Mouse (Mus musculus) forebrain, embryonic 10.5 days (tissue): ENCODE results near the gene Dab1. TPM values are rescaled to one million over a fixed set of nuclear protein-coding genes. Genes with fewer than 3 reads are reported as not detected.

ENCODE experiments used
- DNase-seq: peaks from one replicate; pipeline ENCODE4 v3.0.0-alpha.2; 2017; ENCODE audit warnings: low spot score; ENCODE audit errors: extremely low spot score
- H3K27ac ChIP-seq: fragments of 300-500 bp; sonication (generic); 2 replicates; pipeline ENCODE4 v1.5.1; 2016; ENCODE audit warnings: mild to moderate bottlenecking
- H3K27me3 ChIP-seq: fragments of 300-500 bp; sonication (generic); 2 replicates; pipeline ENCODE4 v1.6.1; 2016; ENCODE audit warnings: mild to moderate bottlenecking; ENCODE audit not compliant: poor library complexity, severe bottlenecking
- H3K36me3 ChIP-seq: fragments of 300-500 bp; sonication (generic); replicated peaks from 2 replicates; pipeline ENCODE4 v1.6.1; 2016; ENCODE audit warnings: mild to moderate bottlenecking, moderate library complexity
- H3K4me1 ChIP-seq: fragments of 300-500 bp; sonication (generic); 2 replicates; pipeline ENCODE4 v1.6.1; 2016
- H3K4me3 ChIP-seq: fragments of 300-500 bp; sonication (generic); 2 replicates; pipeline ENCODE4 v1.5.1; 2016; ENCODE audit warnings: mild to moderate bottlenecking, moderate library complexity
- H3K9me3 ChIP-seq: fragments of 300-500 bp; sonication (generic); 2 replicates; pipeline ENCODE4 v1.6.1; 2016; ENCODE audit warnings: mild to moderate bottlenecking, moderate library complexity
- WGBS: fragments of 180-500 bp; shearing (Covaris S2); methylation state at CpG from one replicate; pipeline ENCODE4 v1.1.7; 2016; 5-methylcytosine and 5-hydroxymethylcytosine counted together
- polyA plus RNA-seq: library from polyadenylated mRNA; unstranded; fragments of >200 nt; fragmentation: Nextera tagmentation; extraction: Ambion mirVana; gene quantifications from 2 replicates; pipeline ENCODE4 v1.2.1, GENCODE M21; 2016

Dab1 gene
- polyA plus RNA-seq, 1 experiment from 2014 or later, result 26.4 TPM

GRCm38 (mm10) chr4:104039588-104039987 is 420.4 kb downstream of the Dab1 start:
- H3K36me3 ChIP-seq, result no peaks in the 10 kb centered on the region
- no peak for DNase-seq
- H3K27me3 ChIP-seq, result no peaks in the 10 kb centered on the region
- peaks cover 11% of the 10 kb centered on the region; the same call in 1 of the 2 replicates for H3K4me1 ChIP-seq
- H3K9me3 ChIP-seq, result no peaks in the 10 kb centered on the region
- 73% methylated on average over 4 of the region's 4 CpGs for WGBS
- no peak overlapping the region for H3K27ac ChIP-seq
- no peak overlapping the region for H3K4me3 ChIP-seq

GRCm38 (mm10) chr4:104043441-104043840 is 424.3 kb downstream of the Dab1 start:
- Histone ChIP-seq H3K27ac (no peak overlapping the region), H3K9me3 (no peaks in the 10 kb centered on the region), H3K27me3 (no peaks in the 10 kb centered on the region), H3K36me3 (no peaks in the 10 kb centered on the region), H3K4me3 (no peak overlapping the region), H3K4me1 (peaks cover 15% of the 10 kb centered on the region)
- no peak for DNase-seq
- 93% methylated on average over 2 of the region's 2 CpGs for WGBS

- H3K4me1 ChIP-seq, result peaks cover 15% of the 10 kb centered on the region
- 51% methylated on average over 3 of the region's 3 CpGs for WGBS
Observed at GRCm38 (mm10) chr4:104044634-104045033, 425.5 kb downstream of the Dab1 start.

GRCm38 (mm10) chr4:104047966-104048804 is 429.0 kb downstream of the Dab1 start:
- H3K4me3 ChIP-seq, result no peak overlapping the region
- WGBS, result 78% methylated on average over 7 of the region's 7 CpGs
- peaks cover 15% of the 10 kb centered on the region for H3K4me1 ChIP-seq
- H3K27ac ChIP-seq, result no peak overlapping the region
- no peaks in the 10 kb centered on the region for H3K27me3 ChIP-seq
- no peak for DNase-seq
- H3K9me3 ChIP-seq, result no peaks in the 10 kb centered on the region
- H3K36me3 ChIP-seq, result no peaks in the 10 kb centered on the region

More at GRCm38 (mm10) chr4:104044634-104045033, 425.5 kb downstream of the Dab1 start:
- H3K9me3 ChIP-seq, result no peaks in the 10 kb centered on the region
- no peaks in the 10 kb centered on the region for H3K36me3 ChIP-seq
- no peak for DNase-seq
- H3K27me3 ChIP-seq, result no peaks in the 10 kb centered on the region
- H3K4me3 ChIP-seq, result no peak overlapping the region
- no peak overlapping the region for H3K27ac ChIP-seq

- Histone ChIP-seq H3K36me3 (no peaks in the 10 kb centered on the region), H3K4me3 (no peak overlapping the region), H3K27me3 (no peaks in the 10 kb centered on the region), H3K9me3 (no peaks in the 10 kb centered on the region), H3K4me1 (peaks cover 8% of the 10 kb centered on the region), H3K27ac (no peak overlapping the region)
- no peak for DNase-seq
Observed at GRCm38 (mm10) chr4:104057116-104057515, 438.0 kb downstream of the Dab1 start.

- no peaks in the 10 kb centered on the region for H3K9me3 ChIP-seq
- no peak overlapping the region for H3K4me3 ChIP-seq
- DNase-seq, result no peak
- no peaks in the 10 kb centered on the region for H3K36me3 ChIP-seq
- no peak overlapping the region for H3K27ac ChIP-seq
- WGBS, result 62% methylated on average over 4 of the region's 4 CpGs
- peaks cover 11% of the 10 kb centered on the region for H3K4me1 ChIP-seq
- H3K27me3 ChIP-seq, result no peaks in the 10 kb centered on the region
Observed at GRCm38 (mm10) chr4:104059569-104059968, 440.4 kb downstream of the Dab1 start.

GRCm38 (mm10) chr4:104062356-104062755 is 443.2 kb downstream of the Dab1 start:
- no peaks in the 10 kb centered on the region for H3K36me3 ChIP-seq
- DNase-seq, result no peak
- no peak overlapping the region for H3K4me3 ChIP-seq
- H3K9me3 ChIP-seq, result no peaks in the 10 kb centered on the region
- WGBS, result 97% methylated on average over 4 of the region's 4 CpGs
- peaks cover 12% of the 10 kb centered on the region for H3K27me3 ChIP-seq
- no peak overlapping the region for H3K27ac ChIP-seq
- H3K4me1 ChIP-seq, result peaks cover 27% of the 10 kb centered on the region

GRCm38 (mm10) chr4:104066901-104067300 is 447.7 kb downstream of the Dab1 start:
- Histone ChIP-seq H3K4me3 (no peak overlapping the region), H3K27ac (0 out of 2 replicates have a peak overlapping the region, but pooled peaks have one; percentile 30), H3K4me1 (peaks cover 28% of the 10 kb centered on the region), H3K27me3 (peaks cover 32% of the 10 kb centered on the region), H3K9me3 (no peaks in the 10 kb centered on the region), H3K36me3 (no peaks in the 10 kb centered on the region)
- DNase-seq, result no peak
- WGBS, result 60% methylated on average over 5 of the region's 5 CpGs

- Histone ChIP-seq H3K4me3 (no peak overlapping the region), H3K27ac (no peak overlapping the region; the same call in 1 of the 2 replicates), H3K4me1 (peaks cover 28% of the 10 kb centered on the region), H3K9me3 (no peaks in the 10 kb centered on the region), H3K27me3 (peaks cover 41% of the 10 kb centered on the region), H3K36me3 (no peaks in the 10 kb centered on the region)
- 47% methylated on average over 3 of the region's 3 CpGs for WGBS
- no peak for DNase-seq
Observed at GRCm38 (mm10) chr4:104067748-104068147, 448.6 kb downstream of the Dab1 start.

- peaks cover 34% of the 10 kb centered on the region for H3K4me1 ChIP-seq
- H3K27me3 ChIP-seq, result peaks cover 56% of the 10 kb centered on the region
- DNase-seq, result no peak
- no peaks in the 10 kb centered on the region for H3K9me3 ChIP-seq
- H3K27ac ChIP-seq, result no peak overlapping the region
- WGBS, result 87% methylated on average over 10 of the region's 10 CpGs
- no peak overlapping the region for H3K4me3 ChIP-seq
- H3K36me3 ChIP-seq, result no peaks in the 10 kb centered on the region
Observed at GRCm38 (mm10) chr4:104071296-104071695, 452.1 kb downstream of the Dab1 start.

GRCm38 (mm10) chr4:104073920-104074459 is 454.8 kb downstream of the Dab1 start:
- peaks cover 52% of the 10 kb centered on the region for H3K27me3 ChIP-seq
- H3K36me3 ChIP-seq, result no peaks in the 10 kb centered on the region
- no peak for DNase-seq
- H3K4me1 ChIP-seq, result peaks cover 16% of the 10 kb centered on the region
- no peaks in the 10 kb centered on the region for H3K9me3 ChIP-seq
- WGBS, result 45% methylated on average over 7 of the region's 7 CpGs
- no peak overlapping the region for H3K4me3 ChIP-seq
- H3K27ac ChIP-seq, result no peak overlapping the region

- Histone ChIP-seq H3K27me3 (peaks cover 23% of the 10 kb centered on the region), H3K9me3 (no peaks in the 10 kb centered on the region), H3K27ac (no peak overlapping the region), H3K4me1 (peaks cover 16% of the 10 kb centered on the region), H3K4me3 (no peak overlapping the region), H3K36me3 (no peaks in the 10 kb centered on the region)
- no peak for DNase-seq
- WGBS, result 93% methylated on average over 1 of the region's 1 CpGs
Observed at GRCm38 (mm10) chr4:104077771-104078170, 458.6 kb downstream of the Dab1 start.

- 84% methylated on average over 6 of the region's 6 CpGs for WGBS
- Histone ChIP-seq H3K27ac (no peak overlapping the region), H3K9me3 (no peaks in the 10 kb centered on the region), H3K36me3 (no peaks in the 10 kb centered on the region), H3K4me1 (no peaks in the 10 kb centered on the region), H3K4me3 (no peak overlapping the region), H3K27me3 (no peaks in the 10 kb centered on the region)
- DNase-seq, result no peak
Observed at GRCm38 (mm10) chr4:104106299-104106698, 487.1 kb downstream of the Dab1 start.
